Mouse (Mus musculus) liver, embryonic 13.5 days (tissue): ENCODE data around the gene Pate4. TPM values are rescaled to one million over a fixed set of nuclear protein-coding genes. Genes with fewer than 3 reads are reported as not detected.
A peak's percentile ranks its signal among the peaks of the same experiment; 100 is the strongest.

Source experiments
- ATAC-seq: fragments of 200-750 bp; cut with Nextera tagmentation; 2 replicates; pipeline ENCODE4 v1.8.0; 2017; ENCODE audit warnings: low read depth, mild to moderate bottlenecking, moderate number of reproducible peaks, moderate library complexity
- DNase-seq: peaks from one replicate; pipeline ENCODE4 v3.0.0; 2022
- H3K27ac ChIP-seq: fragments of 300-500 bp; sonication (generic); 2 replicates; pipeline ENCODE4 v1.5.1; 2015; ENCODE audit warnings: moderate library complexity, mild to moderate bottlenecking, inconsistent platforms
- H3K27me3 ChIP-seq: fragments of 300-500 bp; sonication (generic); 2 replicates; pipeline ENCODE4 v1.6.1; 2015; ENCODE audit warnings: mild to moderate bottlenecking, inconsistent platforms
- H3K36me3 ChIP-seq: fragments of 300-500 bp; sonication (generic); 2 replicates; pipeline ENCODE4 v1.6.1; 2015; ENCODE audit warnings: mild to moderate bottlenecking, inconsistent platforms
- H3K4me1 ChIP-seq: fragments of 300-500 bp; sonication (generic); replicated peaks from 2 replicates; pipeline ENCODE4 v1.6.1; 2015; ENCODE audit warnings: inconsistent platforms
- H3K4me2 ChIP-seq: fragments of 300-500 bp; sonication (generic); 2 replicates; pipeline ENCODE4 v1.6.1; 2015; ENCODE audit warnings: inconsistent platforms, mild to moderate bottlenecking, moderate library complexity
- H3K4me3 ChIP-seq: fragments of 300-500 bp; sonication (generic); replicated peaks from 2 replicates; pipeline ENCODE4 v1.5.1; 2015; ENCODE audit warnings: mild to moderate bottlenecking, inconsistent platforms
- H3K9ac ChIP-seq: fragments of 300-500 bp; sonication (generic); 2 replicates; pipeline ENCODE4 v1.6.1; 2015; ENCODE audit warnings: mild to moderate bottlenecking, inconsistent platforms
- H3K9me3 ChIP-seq: fragments of 300-500 bp; sonication (generic); replicated peaks from 2 replicates; pipeline ENCODE4 v1.6.1; 2016; ENCODE audit warnings: inconsistent platforms
- WGBS: fragments of 180-500 bp; shearing (Covaris S2); methylation state at CpG from one replicate; pipeline ENCODE4 v1.1.7; 2015; ENCODE audit not compliant: insufficient replicate concordance; 5-methylcytosine and 5-hydroxymethylcytosine counted together
- polyA plus RNA-seq: library from polyadenylated mRNA; unstranded; fragments of >200 nt; fragmentation: Nextera tagmentation; extraction: Ambion mirVana; gene quantifications from 2 replicates; pipeline ENCODE4 v1.2.1, GENCODE M21; 2015

The Pate4 gene
- polyA plus RNA-seq, 1 experiment from 2014 or later = not detected

DNA sequence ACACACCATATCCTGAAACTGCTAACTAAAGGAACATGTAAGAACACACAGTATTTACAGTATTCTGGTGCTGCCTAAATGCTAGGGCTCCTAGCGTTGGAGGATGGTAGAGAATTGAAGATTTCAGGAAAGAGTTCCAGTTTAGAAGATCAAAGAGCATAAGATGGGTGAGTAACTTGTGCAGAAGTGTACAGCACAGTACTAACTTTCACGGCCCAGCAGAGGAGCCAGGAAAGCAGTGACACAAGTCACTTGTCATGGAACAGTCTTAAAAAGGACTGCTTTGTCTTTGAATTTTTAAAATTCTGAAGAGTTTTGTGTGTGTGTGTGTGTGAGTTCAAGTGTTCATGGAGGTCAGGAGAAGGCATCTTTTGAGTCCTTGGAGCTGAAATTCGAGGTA lies 43.7 kb downstream of the Pate4 start:
- ATAC-seq (no peak), DNase-seq (no peak)
- H3K9ac ChIP-seq = peak overlapping the region; percentile 87; the same call in 1 of the 2 replicates
- H3K9me3 ChIP-seq = no peaks in the 10 kb centered on the region
- H3K27ac ChIP-seq = no peak overlapping the region
- H3K27me3 ChIP-seq = peaks cover 11% of the 10 kb centered on the region
- H3K4me1 ChIP-seq = peaks cover 28% of the 10 kb centered on the region
- peak overlapping the region; percentile 46 for H3K4me2 ChIP-seq
- peak overlapping the region; percentile 82; the same call in 1 of the 2 replicates for H3K4me3 ChIP-seq
- WGBS = 78% methylated on average over 3 of the region's 3 CpGs
- peaks cover 44% of the 10 kb centered on the region for H3K36me3 ChIP-seq

DNA sequence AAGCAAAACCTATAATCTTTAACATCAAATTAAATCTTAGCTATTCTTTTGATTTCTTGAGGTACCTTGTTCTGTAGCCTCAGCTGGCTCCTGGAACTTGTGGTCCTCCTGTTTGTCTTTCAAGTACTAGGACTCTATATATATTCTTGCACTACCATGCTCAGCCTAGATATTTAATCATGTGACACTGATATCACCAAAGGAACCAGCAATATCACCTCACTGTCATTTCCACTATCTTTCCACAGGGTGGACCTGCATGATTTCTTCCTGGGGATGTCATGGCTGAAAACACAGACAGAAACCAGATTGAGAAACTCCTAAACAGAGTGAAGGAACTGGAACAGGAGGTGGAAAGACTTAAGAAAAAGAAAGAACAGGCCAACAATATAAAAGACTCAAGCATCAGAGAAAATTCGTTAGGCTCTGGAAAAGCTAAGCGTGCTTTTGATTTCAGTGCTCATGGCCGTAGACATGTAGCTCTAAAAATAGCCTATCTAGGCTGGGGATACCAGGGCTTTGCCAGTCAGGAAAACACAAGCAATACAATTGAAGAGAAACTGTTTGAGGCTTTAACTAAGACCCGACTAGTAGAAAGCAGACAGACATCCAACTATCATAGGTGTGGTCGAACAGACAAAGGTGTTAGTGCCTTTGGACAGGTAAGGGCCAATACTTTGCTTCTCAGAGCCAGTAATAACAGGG lies 47.1 kb downstream of the Pate4 start:
- peaks cover 37% of the 10 kb centered on the region for H3K4me1 ChIP-seq
- 79% methylated on average over 5 of the region's 5 CpGs for WGBS
- H3K4me3 ChIP-seq = no peak overlapping the region
- no peaks in the 10 kb centered on the region for H3K27me3 ChIP-seq
- no peak for ATAC-seq
- H3K27ac ChIP-seq = no peak overlapping the region
- H3K9ac ChIP-seq = no peak overlapping the region
- H3K4me2 ChIP-seq = no peak overlapping the region
- no peaks in the 10 kb centered on the region for H3K9me3 ChIP-seq
- no peak for DNase-seq
- peaks cover 63% of the 10 kb centered on the region for H3K36me3 ChIP-seq

DNA sequence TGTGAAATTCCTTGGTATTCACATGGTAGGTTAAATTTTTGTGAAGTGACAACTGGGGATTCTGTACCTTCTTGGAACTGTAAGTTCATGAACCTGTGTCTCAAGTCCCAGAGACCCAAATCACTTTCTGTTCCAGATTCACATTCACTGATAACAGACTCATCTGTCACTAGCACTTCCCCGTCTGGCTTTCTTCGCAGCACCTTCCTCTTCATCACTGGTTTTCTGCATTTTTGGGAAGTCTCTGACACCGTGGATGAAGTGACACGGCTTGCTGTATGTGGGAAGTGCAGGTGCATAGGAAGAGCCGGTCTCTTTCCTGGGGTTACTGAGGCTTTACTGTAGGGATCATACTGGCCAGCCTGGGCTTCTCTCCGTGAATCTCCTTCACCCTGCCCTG lies 50.2 kb downstream of the Pate4 start:
- peaks cover 27% of the 10 kb centered on the region for H3K27me3 ChIP-seq
- no peak for ATAC-seq

DNA sequence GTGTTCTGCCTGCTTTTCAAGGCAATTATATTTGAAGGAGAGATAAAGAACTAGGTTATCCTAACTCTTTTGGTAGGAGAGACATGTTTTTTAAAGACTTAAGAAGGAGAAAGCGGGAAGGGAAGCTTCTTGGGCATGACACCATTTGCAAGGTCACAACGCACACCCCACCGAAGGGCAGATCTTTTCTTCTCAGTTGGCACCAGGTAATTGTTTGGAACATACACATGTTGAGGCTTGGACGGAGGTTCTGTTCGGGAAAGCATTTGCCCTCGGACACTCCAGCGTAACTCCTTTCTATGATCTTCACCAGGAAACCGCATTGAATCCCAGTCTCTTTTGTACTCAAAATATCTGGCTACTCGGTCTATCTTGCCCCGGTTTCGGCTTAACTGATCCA lies 50.7 kb downstream of the Pate4 start:
- 91% methylated on average over 11 of the region's 11 CpGs for WGBS
- H3K4me2 ChIP-seq = no peak overlapping the region
- ATAC-seq (no peak), DNase-seq (no peak)
- peaks cover 32% of the 10 kb centered on the region for H3K27me3 ChIP-seq
- H3K4me3 ChIP-seq = no peak overlapping the region
- peaks cover 34% of the 10 kb centered on the region for H3K4me1 ChIP-seq
- H3K27ac ChIP-seq = no peak overlapping the region
- H3K9ac ChIP-seq = no peak overlapping the region
- no peaks in the 10 kb centered on the region for H3K9me3 ChIP-seq
- H3K36me3 ChIP-seq = peaks cover 44% of the 10 kb centered on the region

More for the DNA sequence above, 50.2 kb downstream of the Pate4 start:
- 54% methylated on average over 6 of the region's 6 CpGs for WGBS
- no peak overlapping the region for H3K4me2 ChIP-seq
- no peak overlapping the region for H3K27ac ChIP-seq
- H3K4me3 ChIP-seq = no peak overlapping the region
- H3K36me3 ChIP-seq = peaks cover 49% of the 10 kb centered on the region
- no peak overlapping the region for H3K9ac ChIP-seq
- peaks cover 34% of the 10 kb centered on the region for H3K4me1 ChIP-seq
- DNase-seq = no peak
- H3K9me3 ChIP-seq = no peaks in the 10 kb centered on the region

DNA sequence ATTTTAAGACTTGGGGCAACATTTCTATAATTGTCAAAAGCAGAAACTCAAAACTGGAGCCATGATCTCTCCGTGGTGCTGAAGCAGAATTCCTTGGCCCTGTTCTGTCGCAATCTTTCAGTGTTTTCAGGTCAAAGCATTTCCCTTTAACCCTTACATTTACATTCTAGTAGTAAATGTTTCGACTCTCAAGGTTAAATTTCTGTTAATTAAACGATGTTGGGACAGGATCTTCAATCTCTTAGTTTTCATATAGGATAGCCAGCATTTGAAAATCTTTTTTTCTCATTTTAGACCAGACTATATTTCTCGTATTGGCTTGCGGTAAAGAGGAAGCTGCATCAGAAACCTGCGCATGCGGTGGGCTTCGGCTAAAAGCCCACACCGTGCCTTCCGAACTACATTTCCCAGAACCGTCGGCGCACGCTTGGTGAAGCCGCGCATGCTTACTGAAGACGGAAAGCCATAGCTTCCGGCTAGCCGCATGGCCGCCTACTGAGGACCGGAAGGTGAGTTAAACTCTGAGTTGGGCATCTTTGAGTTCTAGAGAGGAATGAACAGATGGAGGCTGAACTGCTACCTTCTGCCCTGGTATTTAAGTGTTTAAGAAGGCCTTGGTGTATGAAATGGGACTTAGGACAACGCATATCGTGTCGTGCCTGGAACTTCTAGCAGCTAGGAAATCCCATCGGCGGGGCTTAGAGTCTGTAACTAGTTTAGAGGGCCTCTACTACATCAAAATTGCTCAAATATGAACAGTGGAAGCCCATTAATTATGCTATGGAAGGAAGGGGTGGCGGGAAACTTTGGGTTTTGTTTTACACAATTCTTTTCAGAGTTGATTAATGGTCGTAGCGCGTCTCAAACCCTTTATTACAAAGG lies 52.5 kb downstream of the Pate4 start:
- Histone ChIP-seq H3K27me3 (peaks cover 47% of the 10 kb centered on the region), H3K4me3 (peak overlapping the region; percentile 74), H3K4me2 (peak overlapping the region; percentile 82), H3K9ac (peak overlapping the region; percentile 77), H3K9me3 (no peaks in the 10 kb centered on the region), H3K4me1 (peaks cover 30% of the 10 kb centered on the region), H3K27ac (peak overlapping the region; percentile 41), H3K36me3 (peaks cover 26% of the 10 kb centered on the region)
- peak; percentile 60 for DNase-seq
- 1% methylated on average over 31 of the region's 31 CpGs for WGBS
- ATAC-seq = peak; percentile 83

DNA sequence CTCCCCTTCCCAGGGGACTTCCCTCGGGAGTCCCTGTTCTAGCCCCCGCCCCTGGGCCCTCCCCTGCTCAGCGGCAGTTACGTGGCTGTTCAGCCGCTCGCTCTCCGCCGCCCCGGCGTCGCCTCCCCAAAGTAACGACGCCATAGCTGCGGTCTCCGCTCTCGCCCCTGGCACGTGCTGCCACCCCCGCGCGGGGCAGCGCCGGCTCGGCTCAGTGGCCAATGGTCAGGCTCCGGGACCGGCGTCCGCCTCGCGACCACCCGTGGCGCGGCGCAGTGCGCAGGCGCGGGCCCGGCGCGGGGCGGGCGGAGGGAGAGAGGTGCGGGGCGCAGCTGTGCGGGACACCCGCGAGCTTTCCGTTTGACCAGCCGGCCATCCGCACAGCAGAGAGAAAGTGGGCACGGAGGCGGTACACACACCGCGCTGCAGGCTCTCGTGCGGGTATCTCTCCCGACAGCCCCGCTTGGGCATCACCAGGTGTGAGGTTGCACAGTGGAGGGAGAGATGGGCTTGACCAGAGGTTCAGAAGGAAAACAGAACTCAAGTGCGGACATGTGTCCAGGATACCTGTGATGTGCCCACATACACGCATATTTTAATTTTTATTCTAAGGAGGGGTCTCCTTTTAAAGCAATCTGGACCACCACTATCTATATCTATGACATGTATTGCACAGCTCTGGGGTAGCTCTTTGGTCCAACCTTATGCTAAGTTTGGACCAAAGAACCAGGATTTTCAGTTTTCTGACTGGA lies 53.3 kb downstream of the Pate4 start, which contains the start of the genes Ddx25 and Pus3:
TSS of gene Ddx25 (minus strand) at position 272 of the 752 bp plus-strand sequence.
TSS of gene Pus3 (plus strand) at position 339 of the 752 bp plus-strand sequence.
- peak; percentile 16 for DNase-seq
- peak within 1 kb of the TSS; percentile 41; the same call in 1 of the 2 replicates for H3K27ac ChIP-seq
- under 1% methylated on average over 56 of the region's 59 CpGs for WGBS

More for the DNA sequence above, 53.3 kb downstream of the Pate4 start, which contains the start of the genes Ddx25 and Pus3:
- Histone ChIP-seq H3K36me3 (peaks cover 23% of the 10 kb centered on the region), H3K9ac (peak within 1 kb of the TSS; percentile 77), H3K27me3 (peaks cover 51% of the 10 kb centered on the region), H3K9me3 (no peaks in the 10 kb centered on the region), H3K4me2 (peak within 1 kb of the TSS; percentile 82), H3K4me3 (peak within 1 kb of the TSS; percentile 74), H3K4me1 (peaks cover 30% of the 10 kb centered on the region)
- ATAC-seq = peak; percentile 40

Other genes with a start within 250 kb of the Pate4 start
- 0.36 and 0.53 TPM in 2 replicates for gene Cdon, start 190.8 kb downstream of the Pate4 start, polyA plus RNA-seq
- not detected in 2 replicates for gene Gm1113, start 93.7 kb downstream of the Pate4 start, polyA plus RNA-seq
- gene Ddx25, start 53.4 kb downstream of the Pate4 start, polyA plus RNA-seq = 0.39 and 0.42 TPM in 2 replicates
- gene Pus3, start 53.3 kb downstream of the Pate4 start, polyA plus RNA-seq = 9.3 and 11.4 TPM in 2 replicates
- 0.25 and 0.36 TPM in 2 replicates for gene Pate2, start 41.7 kb downstream of the Pate4 start, polyA plus RNA-seq
- gene Hyls1, start 41.5 kb downstream of the Pate4 start, polyA plus RNA-seq = 9.8 and 11.9 TPM in 2 replicates
- gene Pate3, start 36.3 kb upstream of the Pate4 start, polyA plus RNA-seq = not detected in 2 replicates
- gene Pate1, start 75.4 kb upstream of the Pate4 start, polyA plus RNA-seq = not detected in 2 replicates
- gene Gm17677, start 129.1 kb upstream of the Pate4 start, polyA plus RNA-seq = not detected in 2 replicates
- gene Gm17727, start 166.2 kb upstream of the Pate4 start, polyA plus RNA-seq = not detected in 2 replicates
- not detected in 2 replicates for gene Gm27235, start 178.2 kb upstream of the Pate4 start, polyA plus RNA-seq
- not detected in 2 replicates for gene D730048I06Rik, start 178.2 kb upstream of the Pate4 start, polyA plus RNA-seq
- not detected in 2 replicates for gene 9230110F15Rik, start 232.2 kb upstream of the Pate4 start, polyA plus RNA-seq